Mouse (Mus musculus) right cerebral cortex, postnatal 14 days (tissue): Measurements from ENCODE around the gene Erbin.

Source experiments
- DNase-seq: peaks from one replicate; pipeline ENCODE4 v3.0.0; 2022

Erbin gene

GRCm38 (mm10) chr13:103910598-103910997, 9.7 kb downstream of the Erbin start:
- no peak for DNase-seq

GRCm38 (mm10) chr13:103909894-103910293, 10.4 kb downstream of the Erbin start:
- DNase-seq, result no peak

GRCm38 (mm10) chr13:103900015-103900414, 20.3 kb downstream of the Erbin start:
- DNase-seq, result no peak

- DNase-seq, result no peak
Observed at GRCm38 (mm10) chr13:103897606-103898005, 22.7 kb downstream of the Erbin start.

GRCm38 (mm10) chr13:103893065-103893464, 27.2 kb downstream of the Erbin start:
- DNase-seq, result no peak

GRCm38 (mm10) chr13:103890038-103890437, 30.3 kb downstream of the Erbin start:
- no peak for DNase-seq

GRCm38 (mm10) chr13:103886503-103886902, 33.8 kb downstream of the Erbin start:
- no peak for DNase-seq

GRCm38 (mm10) chr13:103881200-103881599, 39.1 kb downstream of the Erbin start:
- no peak for DNase-seq

GRCm38 (mm10) chr13:103876743-103877142, 43.6 kb downstream of the Erbin start:
- DNase-seq, result no peak

DNA sequence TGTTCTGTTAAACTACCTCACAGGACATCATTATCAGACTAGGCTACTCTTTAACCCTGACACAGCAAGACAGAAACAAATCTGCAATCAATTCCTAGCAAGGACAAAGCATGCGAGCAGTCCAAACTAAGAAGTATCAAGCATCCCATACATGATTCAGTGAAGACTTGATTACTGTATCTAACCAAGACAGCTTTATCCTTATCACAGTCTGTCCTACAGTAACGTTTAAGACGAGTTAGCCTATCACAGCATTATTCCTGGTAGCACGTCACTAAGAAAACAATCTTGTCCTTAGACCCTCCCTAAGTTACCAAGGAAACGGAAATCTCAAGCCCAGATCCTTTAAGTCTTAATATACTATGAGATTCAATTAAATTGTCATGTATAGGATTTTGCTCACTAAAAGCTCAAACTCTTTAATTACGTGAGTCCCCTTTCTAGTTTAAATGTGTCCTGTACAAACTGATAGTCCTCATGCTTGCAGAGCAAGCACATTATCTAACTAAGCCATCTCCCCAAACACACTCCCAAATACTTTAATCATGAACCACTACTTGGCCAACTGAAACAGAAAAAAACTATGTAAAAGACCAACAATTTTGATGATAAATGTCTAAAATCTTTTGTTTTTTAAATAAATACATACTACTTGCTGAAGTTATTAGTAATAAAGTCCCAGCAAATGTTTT, 44.3 kb downstream of the Erbin start:
- DNase-seq, result no peak

- DNase-seq, result no peak
Observed at GRCm38 (mm10) chr13:103870786-103871185, 49.5 kb downstream of the Erbin start.

DNA sequence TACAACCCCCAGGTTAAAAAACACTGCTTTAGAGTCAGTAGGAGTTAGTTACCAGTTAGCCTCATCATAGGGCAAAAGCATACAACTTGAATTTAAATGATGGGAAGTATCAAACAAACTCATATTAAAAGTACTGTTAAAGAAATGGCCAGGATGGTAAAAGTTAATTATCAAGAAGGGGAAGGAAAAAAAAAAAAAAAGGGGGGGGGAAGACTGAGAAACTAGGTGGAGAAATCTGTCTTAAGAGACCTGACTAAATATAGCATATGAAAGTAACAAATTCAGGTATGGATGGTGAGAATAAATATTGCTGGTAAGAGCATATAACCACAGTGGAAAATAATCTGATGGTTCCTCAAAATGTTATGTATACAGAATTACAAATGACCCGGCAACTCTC, 50.2 kb downstream of the Erbin start:
- no peak for DNase-seq

GRCm38 (mm10) chr13:103868875-103869274, 51.4 kb downstream of the Erbin start:
- no peak for DNase-seq

DNA sequence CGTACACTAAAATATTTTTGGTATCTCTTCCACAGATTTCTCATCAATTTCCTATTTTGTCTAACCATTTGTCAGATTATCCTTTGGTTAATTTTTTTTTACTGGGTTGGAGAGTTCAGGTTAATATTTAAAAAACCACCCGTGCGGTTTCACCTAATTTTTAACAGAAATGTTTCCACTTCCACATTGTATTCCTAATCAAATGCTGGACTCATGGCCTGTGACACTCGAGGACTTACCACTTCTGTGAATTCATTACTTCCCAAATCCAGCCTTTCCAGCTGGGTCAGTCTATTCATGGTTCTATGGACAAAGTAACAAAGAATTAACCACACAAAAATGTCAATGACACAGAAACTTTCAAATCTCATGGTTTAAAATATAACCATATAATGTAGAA, 58.3 kb downstream of the Erbin start:
- DNase-seq, result no peak

- DNase-seq, result no peak
Observed at GRCm38 (mm10) chr13:103859041-103859440, 61.3 kb downstream of the Erbin start.

- DNase-seq, result no peak
Observed at GRCm38 (mm10) chr13:103847614-103848013, 72.7 kb downstream of the Erbin start.

DNA sequence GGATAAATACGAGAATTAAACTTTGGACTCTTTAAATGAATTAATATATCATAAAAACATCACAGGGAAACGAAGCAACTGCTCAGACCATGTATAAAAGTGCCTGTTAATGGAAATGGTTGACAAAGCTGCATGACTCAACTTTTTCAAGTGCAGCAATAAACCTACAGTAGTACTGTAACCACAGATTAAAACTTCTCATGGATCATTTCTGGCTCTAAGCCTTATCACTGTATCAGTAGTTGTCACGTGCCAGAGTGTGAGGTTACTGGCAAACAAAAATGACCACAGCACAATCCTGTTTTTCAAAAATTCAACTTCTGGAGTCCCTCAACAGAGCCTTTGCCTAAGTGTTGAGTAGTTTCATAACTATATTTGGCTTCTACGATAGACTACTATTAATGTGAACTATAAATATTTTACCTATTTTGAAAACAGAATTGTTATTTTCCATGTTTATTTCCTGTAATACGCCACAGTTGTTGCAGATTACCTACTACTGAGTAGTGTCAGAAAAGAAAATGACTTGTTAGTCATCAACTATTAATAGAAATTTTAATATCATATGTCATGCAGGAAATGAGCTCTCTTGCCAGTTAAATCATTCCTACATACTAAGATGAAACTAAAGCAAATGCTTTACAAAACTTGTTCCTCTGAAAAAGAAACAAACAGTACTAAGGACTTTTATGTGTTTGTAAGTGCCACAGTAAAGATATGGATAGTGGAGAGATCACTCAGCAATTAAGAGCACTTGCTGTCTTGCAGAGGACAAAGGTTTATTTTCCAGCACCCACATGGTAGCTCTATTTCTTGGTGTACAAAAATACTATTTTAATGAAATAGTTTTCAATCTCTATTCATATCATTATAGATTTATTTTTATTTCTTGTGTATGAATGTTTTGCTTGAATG, 78.8 kb downstream of the Erbin start:
- DNase-seq, result no peak

DNA sequence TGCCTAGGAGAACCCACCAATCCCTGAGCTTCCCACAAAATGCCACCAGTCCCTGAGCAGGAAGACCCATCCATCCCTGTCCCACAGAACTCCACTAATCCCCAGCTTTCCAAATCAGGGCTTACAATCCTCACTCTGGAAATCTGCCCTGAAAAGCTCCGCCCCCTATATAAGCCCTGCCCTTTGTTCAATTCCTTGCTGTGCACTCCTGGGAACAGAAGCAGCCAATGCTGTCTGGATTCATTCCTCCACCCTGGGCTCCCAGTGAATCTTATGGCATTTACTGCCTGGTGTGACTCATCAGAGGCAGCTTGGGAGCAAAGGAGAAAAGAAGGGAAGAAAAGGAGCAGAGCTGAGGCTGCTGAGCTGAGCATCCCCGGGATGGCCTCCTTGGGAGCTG, 81.7 kb downstream of the Erbin start:
- no peak for DNase-seq

- no peak for DNase-seq
Observed at GRCm38 (mm10) chr13:103829623-103830135, 90.6 kb downstream of the Erbin start.

DNA sequence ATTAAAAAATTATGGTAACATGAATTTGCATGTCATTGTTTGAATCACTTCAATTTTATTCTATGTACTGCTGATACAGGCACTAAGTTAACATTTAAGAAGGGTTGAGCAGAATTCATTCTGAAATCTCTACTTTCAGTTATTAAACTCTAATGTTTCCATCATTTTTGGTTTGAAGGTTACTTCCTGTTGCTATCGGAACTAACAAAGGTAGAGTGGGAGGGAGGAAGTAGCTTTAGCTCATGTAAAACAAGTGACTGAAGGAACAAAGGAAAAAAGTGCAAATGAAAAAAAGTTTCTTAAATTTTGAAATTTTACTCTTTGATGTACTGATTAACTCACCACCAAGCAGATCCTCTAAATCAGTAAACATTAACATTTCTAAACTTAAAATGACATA, 98.0 kb downstream of the Erbin start:
- DNase-seq, result no peak

- DNase-seq, result no peak
Observed at GRCm38 (mm10) chr13:103819377-103819776, 100.9 kb downstream of the Erbin start.

DNA sequence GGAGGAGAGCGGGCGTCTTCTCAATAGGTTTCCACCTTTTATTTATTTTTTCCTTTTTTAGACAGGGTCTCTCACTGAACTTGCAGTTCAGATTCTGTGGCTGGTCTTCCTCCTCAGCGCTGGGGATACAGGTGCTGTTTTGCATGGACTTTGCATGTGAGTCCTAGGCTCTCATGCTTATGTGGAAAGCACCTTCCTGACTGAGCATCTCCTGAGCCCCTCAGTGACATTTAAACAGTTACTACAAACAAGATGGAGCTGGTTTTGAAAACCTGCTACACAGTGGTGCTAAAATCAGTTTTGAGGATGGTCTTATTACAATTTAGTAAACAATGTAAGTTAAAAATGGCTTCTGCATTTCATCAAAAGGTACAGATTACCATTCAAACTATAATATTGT, 102.4 kb downstream of the Erbin start:
- DNase-seq, result no peak

DNA sequence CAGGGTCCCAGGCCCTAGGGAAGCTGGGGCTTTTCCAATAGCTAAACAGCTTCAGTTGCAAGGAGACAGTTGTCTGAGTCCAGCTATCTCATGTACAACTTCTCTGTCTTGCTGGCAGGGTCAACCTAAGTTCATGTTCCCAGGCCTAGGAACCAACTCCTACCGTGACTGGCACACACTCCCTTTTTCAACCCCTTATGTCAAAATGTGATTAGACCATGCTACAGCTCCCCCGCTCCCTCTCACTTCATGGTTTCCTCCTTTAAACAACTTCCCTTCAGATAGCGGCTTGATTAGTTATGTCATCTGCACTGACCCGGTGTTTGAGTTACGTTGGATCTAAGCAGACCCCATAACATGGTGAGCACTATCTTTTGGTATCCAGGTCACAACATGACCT, 112.8 kb downstream of the Erbin start:
- DNase-seq, result no peak
